Mouse (Mus musculus) thymus, postnatal 0 days (tissue): Measurements from ENCODE around the gene Rhoj. TPM values are rescaled to one million over a fixed set of nuclear protein-coding genes. Genes with fewer than 3 reads are reported as not detected.
"Not testable (repeated sequence)": the region's sequence is repeated elsewhere in the genome, so short reads cannot be mapped to it uniquely, and the experiment has no call there.

ENCODE experiments used
- DNase-seq: peaks from one replicate; pipeline ENCODE4 v3.0.0-alpha.2; 2015; ENCODE audit warnings: low spot score
- polyA plus RNA-seq: library from polyadenylated mRNA; unstranded; fragments of >200 nt; fragmentation: Nextera tagmentation; extraction: Ambion mirVana; gene quantifications from 2 replicates; pipeline ENCODE4 v1.2.1, GENCODE M21; 2015

Gene Rhoj
- polyA plus RNA-seq, 1 experiment from 2014 or later, result 9.0 TPM

- DNase-seq, result peak; percentile 46
These were observed 83.4 kb downstream of the Rhoj start for GRCm38 (mm10) chr12:75391526-75391925.

GRCm38 (mm10) chr12:75394011-75394773, 86.1 kb downstream of the Rhoj start:
- DNase-seq, result no peak

GRCm38 (mm10) chr12:75396616-75397015, 88.5 kb downstream of the Rhoj start:
- no peak for DNase-seq

GRCm38 (mm10) chr12:75397077-75397476, 89.0 kb downstream of the Rhoj start:
- DNase-seq, result no peak

GRCm38 (mm10) chr12:75412964-75413363, 104.8 kb downstream of the Rhoj start:
- peak; percentile 15 for DNase-seq

- DNase-seq, result no peak
These were observed 106.9 kb downstream of the Rhoj start for GRCm38 (mm10) chr12:75414991-75415390.

GRCm38 (mm10) chr12:75416681-75417080, 108.6 kb downstream of the Rhoj start, which contains the start of gene Gphb5:
TSS of gene Gphb5 (minus strand) at chr12:75416781.
- no peak for DNase-seq

- no peak for DNase-seq
These were observed 116.2 kb downstream of the Rhoj start for GRCm38 (mm10) chr12:75424359-75424758.

GRCm38 (mm10) chr12:75424817-75425216, 116.7 kb downstream of the Rhoj start:
- no peak for DNase-seq

- no peak for DNase-seq
These were observed 117.8 kb downstream of the Rhoj start for GRCm38 (mm10) chr12:75425882-75426281.

- no peak for DNase-seq
These were observed 120.6 kb downstream of the Rhoj start for GRCm38 (mm10) chr12:75428719-75429118.

- DNase-seq, result no peak
These were observed 121.7 kb downstream of the Rhoj start for GRCm38 (mm10) chr12:75429685-75430396.

- DNase-seq, result not testable (repeated sequence)
These were observed 124.3 kb downstream of the Rhoj start for GRCm38 (mm10) chr12:75432400-75432799.

- no peak for DNase-seq
These were observed 138.1 kb downstream of the Rhoj start for GRCm38 (mm10) chr12:75446245-75446644.

GRCm38 (mm10) chr12:75448921-75449320, 140.8 kb downstream of the Rhoj start:
- no peak for DNase-seq

- DNase-seq, result peak; percentile 78
These were observed 141.4 kb downstream of the Rhoj start for GRCm38 (mm10) chr12:75449475-75449966.

GRCm38 (mm10) chr12:75450011-75450410, 141.9 kb downstream of the Rhoj start:
- DNase-seq, result peak; percentile 48

- DNase-seq, result no peak
These were observed 142.5 kb downstream of the Rhoj start for GRCm38 (mm10) chr12:75450592-75450991.
